Mouse (Mus musculus) B cell, adult 67 days (primary cell): ENCODE measurements around the gene Rab43. TPM values are rescaled to one million over a fixed set of nuclear protein-coding genes. Genes with fewer than 3 reads are reported as not detected.

Experiments
- total RNA-seq, 2 experiments: library from RNA; stranded (reverse); gene quantifications; 4 replicates each; pipeline ENCODE4 v1.2.4; 2023

Gene Rab43
- total RNA-seq, result 10 to 100 TPM; 52.1 to 62.9 TPM

DNA sequence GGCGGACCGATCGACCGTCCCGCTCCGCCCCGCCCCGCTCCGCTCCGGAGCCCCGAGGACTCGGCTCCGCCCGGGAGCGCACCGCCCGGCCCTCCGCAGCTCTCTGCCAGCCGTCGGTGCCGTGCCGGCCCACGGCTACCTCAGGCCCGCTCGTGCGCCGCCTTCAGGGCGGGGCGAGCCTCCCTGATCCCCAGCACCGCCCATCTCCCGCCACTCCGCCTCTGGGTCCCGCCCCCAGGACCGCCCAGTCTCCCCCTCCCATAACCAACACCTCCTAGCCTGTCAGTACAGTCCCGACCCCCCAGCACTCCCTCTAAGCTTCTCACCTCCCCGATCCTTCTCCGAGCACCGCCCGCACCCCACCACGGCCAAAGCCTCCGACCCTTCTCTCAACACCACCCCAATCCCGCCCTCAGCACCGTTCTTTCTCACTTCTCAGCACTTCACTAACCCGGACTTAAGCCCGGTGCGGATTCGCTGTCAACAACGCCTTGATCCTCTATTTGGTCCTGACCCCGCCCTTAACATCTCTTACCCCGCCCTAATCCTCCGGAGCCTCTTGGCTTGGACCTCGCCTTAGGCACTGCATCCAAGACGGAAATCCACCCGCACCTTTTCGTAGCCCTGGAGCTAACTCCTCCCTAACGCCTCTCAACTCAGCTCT is at the start of gene Rab43:
TSS of gene Rab43 (minus strand) at position 490 of the 664 bp plus-strand sequence.

GRCm38 (mm10) chr6:87850900-87851614 is 39.1 kb upstream of the Rab43 start, which contains the start of gene Cnbp:
Cnbp (minus strand) TSS chr6:87851106.

DNA sequence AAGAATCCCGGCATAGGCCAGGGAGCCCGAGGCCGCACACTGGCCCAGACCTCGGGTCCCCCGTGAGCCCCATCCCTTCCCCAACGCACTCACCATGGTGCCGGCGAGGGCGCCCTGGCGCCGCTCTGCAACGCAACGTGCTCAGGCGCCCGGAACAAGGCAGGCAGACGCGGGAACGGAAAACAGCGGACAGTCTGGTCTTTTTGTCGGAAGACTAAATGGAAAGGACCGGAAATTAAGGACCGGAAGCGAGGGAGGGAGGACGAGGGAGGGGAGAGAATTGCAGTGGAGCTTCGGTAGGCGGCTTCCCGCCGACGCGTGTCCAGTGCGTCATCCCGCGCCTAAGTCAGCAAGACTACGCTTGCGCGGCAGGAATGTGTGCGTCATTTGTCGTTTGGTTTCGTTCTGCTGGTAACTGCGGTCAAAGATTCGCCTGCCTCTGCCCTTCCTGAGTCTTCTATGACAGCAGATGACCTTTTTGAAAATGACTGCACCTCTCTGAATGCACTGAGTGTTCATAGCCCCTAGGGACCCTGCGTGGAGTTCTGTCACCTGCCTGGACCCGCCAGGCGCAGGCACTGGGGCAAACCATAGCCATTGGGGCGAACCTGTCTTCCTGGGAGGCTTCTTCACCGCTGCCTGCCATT is 26.7 kb upstream of the Rab43 start, which contains the start of gene Isy1:
TSS of gene Isy1 (minus strand) at position 248 of the 647 bp plus-strand sequence.

GRCm38 (mm10) chr6:87835695-87836094 is 23.7 kb upstream of the Rab43 start, which contains the start of gene Gm45140:
Gm45140 (minus strand) TSS chr6:87835795.

GRCm38 (mm10) chr6:87777842-87778241 is 34.1 kb downstream of the Rab43 start, which contains the start of gene Gp9:
Gp9 (plus strand) TSS chr6:87778072.

Other genes starting within 250 kb of the Rab43 start
- gene Prokr1, start 221.4 kb downstream of the Rab43 start, total RNA-seq, result under 1 TPM in 1 of 2 experiments, not detected in 1; 0.35 TPM
- 1 to 10 TPM; 7.0 to 7.1 TPM for gene Aplf, start 140.0 kb downstream of the Rab43 start, total RNA-seq
- not detected for gene Efcc1, start 81.3 kb downstream of the Rab43 start, total RNA-seq
- not detected for gene Gp9, start 34.1 kb downstream of the Rab43 start, total RNA-seq
- gene Gm45140, start 23.6 kb upstream of the Rab43 start, total RNA-seq, result 1 to 10 TPM; 2.7 to 4.4 TPM
- gene Isy1, start 26.6 kb upstream of the Rab43 start, total RNA-seq, result 10 to 100 TPM; 93.5 to 99.4 TPM
- gene Cnbp, start 38.9 kb upstream of the Rab43 start, total RNA-seq, result 100 to 1,000 TPM; 581 to 583 TPM
- gene Copg1, start 75.7 kb upstream of the Rab43 start, total RNA-seq, result 100 to 1,000 TPM; 149 to 152 TPM
- 100 to 1,000 TPM in 1 of 2 experiments, 10 to 100 TPM in 1; 97.8 to 121 TPM for gene Hmces, start 101.8 kb upstream of the Rab43 start, total RNA-seq
- gene H1fx, start 169.5 kb upstream of the Rab43 start, total RNA-seq, result 1 to 10 TPM in 1 of 2 experiments, under 1 TPM in 1; 0.77 to 1.7 TPM
- 100 to 1,000 TPM; 162 to 168 TPM for gene Rab7, start 233.1 kb upstream of the Rab43 start, total RNA-seq